Mouse (Mus musculus): ENCODE measurements around the gene Gm38431.

DNA sequence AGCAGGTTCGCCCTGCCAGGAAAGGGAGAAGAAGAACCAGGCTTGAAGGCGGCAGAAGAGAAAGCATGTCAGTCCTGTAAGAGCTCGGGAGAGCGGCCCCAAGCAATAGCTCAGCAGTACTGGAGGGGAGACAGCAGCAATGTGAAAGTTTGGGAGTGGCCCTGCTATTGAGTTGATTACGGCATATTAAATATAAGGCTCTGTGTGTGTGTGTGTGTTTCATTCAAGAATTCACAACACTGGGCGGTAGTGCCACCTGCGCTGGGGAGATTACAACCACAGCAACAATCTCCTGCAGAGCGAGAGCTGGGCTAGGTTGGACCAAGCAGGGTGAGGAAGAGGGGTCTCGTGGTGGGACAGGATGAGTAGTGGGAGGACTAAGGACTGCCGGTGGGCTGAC is 40.2 kb downstream of the Gm38431 start:
- no peak for TF ChIP-seq CTCF (IDR thresholded peaks at IDR 0.05; ENCODE audit: low read depth)
- 0 out of 2 replicates have a peak, but pooled peaks have one; percentile 40 for TF ChIP-seq EP300 (IDR thresholded peaks at IDR 0.05; ENCODE audit: low read depth)
